ENCODE assay signal across 8 mouse cellular contexts in the genomic region with DNA sequence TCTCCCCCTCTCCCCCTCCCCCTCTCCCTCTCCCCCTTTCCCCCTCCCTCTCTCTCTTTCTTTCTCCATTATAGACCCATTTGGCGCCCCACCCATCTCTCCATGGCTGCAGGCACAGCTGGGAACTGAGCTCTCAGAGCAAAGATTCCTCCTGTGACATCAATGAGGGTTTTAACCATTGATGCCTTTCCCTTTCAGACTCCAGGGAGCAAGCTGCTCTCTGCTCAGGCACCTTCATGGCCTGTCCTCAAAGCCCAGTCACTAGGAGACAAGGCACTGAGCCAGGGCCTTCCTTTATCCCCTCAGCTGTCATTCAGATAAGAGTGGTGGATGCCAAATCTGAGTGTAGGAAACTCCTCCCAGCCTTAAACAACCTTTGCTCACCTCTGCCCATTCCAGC. TPM values are rescaled to one million over a fixed set of nuclear protein-coding genes. Genes with fewer than 3 reads are reported as not detected.
DNase-seq lines count a peak whose midpoint lies in the region; ATAC-seq and TF ChIP-seq lines count a peak whose summit lies in the region.

No protein-coding gene starts in this region.

- H3K27me3 ChIP-seq in heart, embryonic 12.5 days (replicated peaks) = no peaks in the 10 kb centered on the region
- H3K27me3 ChIP-seq in limb, embryonic 15.5 days = no peaks in the 10 kb centered on the region
- H3K27me3 ChIP-seq in stomach, postnatal 0 days (ENCODE audit: control insufficient read depth, insufficient read depth, low read length) = no peaks in the 10 kb centered on the region

- no peak overlapping the region for H3K4me3 ChIP-seq in heart, embryonic 12.5 days
- no peak overlapping the region for H3K4me3 ChIP-seq in limb, embryonic 15.5 days
- no peak overlapping the region for H3K4me3 ChIP-seq in stomach, postnatal 0 days (ENCODE audit: low read depth, low read length)

- peaks cover 2% of the 10 kb centered on the region; the same call in 1 of the 2 replicates for H3K9me3 ChIP-seq in heart, embryonic 12.5 days (replicated peaks)
- H3K9me3 ChIP-seq in limb, embryonic 15.5 days = no peaks in the 10 kb centered on the region
- no peaks in the 10 kb centered on the region for H3K9me3 ChIP-seq in stomach, postnatal 0 days (ENCODE audit: control insufficient read depth, low read length)

- ATAC-seq in heart, embryonic 12.5 days (ENCODE audit: insufficient number of reproducible peaks, low FRiP score) = peak; percentile 74
- no peak for ATAC-seq in limb, embryonic 15.5 days (ENCODE audit: insufficient number of reproducible peaks, low FRiP score, low TSS enrichment, low read depth)
- ATAC-seq in stomach, postnatal 0 days (ENCODE audit: low FRiP score, low TSS enrichment) = no peak

- H3K4me1 ChIP-seq in heart, embryonic 12.5 days (replicated peaks) = peaks cover 28% of the 10 kb centered on the region
- H3K4me1 ChIP-seq in limb, embryonic 15.5 days = peaks cover 17% of the 10 kb centered on the region; the same call in 1 of the 2 replicates
- 0 out of 2 replicates have a peak, but pooled peaks cover 2% of the 10 kb centered on the region for H3K4me1 ChIP-seq in stomach, postnatal 0 days (replicated peaks; ENCODE audit: control insufficient read depth, insufficient read depth)

- TF ChIP-seq EP300 in stomach, postnatal 0 days (optimal IDR thresholded peaks at IDR 0.05) = no peak

- H3K36me3 ChIP-seq in heart, embryonic 12.5 days = no peaks in the 10 kb centered on the region
- no peaks in the 10 kb centered on the region for H3K36me3 ChIP-seq in limb, embryonic 15.5 days
- H3K36me3 ChIP-seq in stomach, postnatal 0 days (ENCODE audit: control insufficient read depth, insufficient read depth, low read length) = no peaks in the 10 kb centered on the region

- TF ChIP-seq CTCF in stomach, postnatal 0 days (IDR thresholded peaks at IDR 0.05; ENCODE audit: low read depth) = no peak

- no peak overlapping the region for H3K9ac ChIP-seq in heart, embryonic 12.5 days
- H3K9ac ChIP-seq in limb, embryonic 15.5 days = no peak overlapping the region
- H3K9ac ChIP-seq in stomach, postnatal 0 days (ENCODE audit: low read length) = no peak overlapping the region

- peak; percentile 3 for DNase-seq in cerebellum, adult 9-10 months
- no peak for DNase-seq in cerebellum, adult 11-12 months
- peak; percentile 27 for DNase-seq in ZHBTc4 (ENCODE audit: low read depth, low spot score)
- no peak for DNase-seq in stomach, postnatal 0 days (ENCODE audit: low spot score)
- DNase-seq in urinary bladder, postnatal 4 days (ENCODE audit: low spot score in 2 of 2) = no peak
- no peak for DNase-seq in yolk sac, embryonic 10.5 days (ENCODE audit: low spot score)

- peak overlapping the region; percentile 38; the same call in 1 of the 2 replicates for H3K4me2 ChIP-seq in heart, embryonic 12.5 days
- H3K4me2 ChIP-seq in limb, embryonic 15.5 days = no peak overlapping the region
- no peak overlapping the region for H3K4me2 ChIP-seq in stomach, postnatal 0 days (replicated peaks; ENCODE audit: low read depth)

- WGBS in heart, embryonic 12.5 days = no CpG with 5 or more reads among the region's 1 CpGs
- 60% methylated on average over 1 of the region's 1 CpGs for WGBS in limb, embryonic 15.5 days
- WGBS in stomach, postnatal 0 days = 36% methylated on average over 1 of the region's 1 CpGs

- peak overlapping the region; percentile 78 for H3K27ac ChIP-seq in heart, embryonic 12.5 days (ENCODE audit: poor library complexity, severe bottlenecking)
- H3K27ac ChIP-seq in limb, embryonic 15.5 days = peak overlapping the region; percentile 59; the same call in 1 of the 2 replicates
- H3K27ac ChIP-seq in stomach, postnatal 0 days (replicated peaks) = peak overlapping the region; percentile 67; the same call in 1 of the 2 replicates

RNA-seq across cellular contexts. Expression of a gene that starts 56.8 kb away (rescaled TPM):
- polyA plus RNA-seq in heart, embryonic 12.5 days (2016; fragmentation: Nextera tagmentation; extraction: Ambion mirVana) = 48.2 and 49.5 TPM in 2 replicates
- polyA plus RNA-seq in limb, embryonic 15.5 days (2015; fragmentation: Nextera tagmentation; extraction: Ambion mirVana) = 6.4 and 7.3 TPM in 2 replicates
- 7.0 and 7.4 TPM in 2 replicates for polyA plus RNA-seq in stomach, postnatal 0 days (2015; fragmentation: Nextera tagmentation; extraction: Ambion mirVana)

Comparison
In these comparisons a context has a peak if more than half of its experiments do, and no peak if none do; other contexts are left out.
1. DNase-seq: peak in cerebellum, adult 9-10 months (single experiment) and ZHBTc4 (single experiment); none in cerebellum, adult 11-12 months (single experiment), stomach, postnatal 0 days (single experiment), urinary bladder, postnatal 4 days (0 of 2) and yolk sac, embryonic 10.5 days (single experiment).
2. Peak in every context shown above with its lines, with median percentiles within 50 percentile points of each other: H3K27ac ChIP-seq.